Comparison of ENCODE assay signal across 8 mouse cellular contexts in the genomic region with DNA sequence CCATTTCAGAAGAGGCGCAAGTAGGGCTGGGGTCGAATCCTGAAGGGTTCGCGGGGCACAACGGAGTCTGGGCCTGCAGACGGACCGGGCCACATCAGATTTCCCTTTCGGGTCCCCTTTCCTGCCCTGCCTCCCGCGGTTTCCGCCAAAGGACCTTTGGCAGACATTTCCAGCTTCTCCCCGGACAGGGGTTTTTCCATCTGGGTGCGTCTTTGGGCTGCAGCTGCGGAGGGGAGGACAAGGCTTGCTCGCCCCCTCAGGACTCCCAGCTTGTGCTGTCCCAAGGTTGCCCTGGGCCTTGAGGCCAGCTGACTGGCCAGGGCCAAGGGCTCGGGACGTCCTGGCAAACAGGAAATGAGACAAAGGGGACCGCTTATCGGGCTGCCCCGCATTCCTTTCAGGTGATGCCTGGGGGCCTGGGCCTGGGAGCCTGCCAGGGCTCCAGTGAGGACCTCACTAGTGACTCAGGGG. TPM values are rescaled to one million over a fixed set of nuclear protein-coding genes. Genes with fewer than 3 reads are reported as not detected.
A peak's percentile ranks its signal among the peaks of the same experiment; 100 is the strongest.
DNase-seq lines count a peak whose midpoint lies in the region; ATAC-seq lines count a peak whose summit lies in the region.
"Had no signal": no experiment of that assay in that cellular context is flagged by ENCODE, and none has a peak within 500 bp of the region (broad histone marks: within the 10 kb centered on the region; RNA-seq: fewer than 3 reads in every experiment).

No protein-coding gene starts in this region.

- H3K4me1 ChIP-seq in brown adipose tissue, adult 24 weeks (ENCODE audit: control insufficient read depth, insufficient read depth, insufficient read length, low read length) = peaks cover 28% of the 10 kb centered on the region
- peaks cover 20% of the 10 kb centered on the region for H3K4me1 ChIP-seq in forebrain, embryonic 13.5 days
- H3K4me1 ChIP-seq in hindbrain, embryonic 11.5 days (replicated peaks; ENCODE audit: control insufficient read depth, insufficient read depth, low read length) = peaks cover 7% of the 10 kb centered on the region; the same call in 1 of the 2 replicates
- peaks cover 44% of the 10 kb centered on the region for H3K4me1 ChIP-seq in limb, embryonic 13.5 days
- H3K4me1 ChIP-seq in midbrain, embryonic 16.5 days (ENCODE audit: control insufficient read depth, insufficient read depth, low read length) = no peaks in the 10 kb centered on the region

- peak overlapping the region; percentile 35 for H3K4me2 ChIP-seq in forebrain, embryonic 13.5 days
- peak overlapping the region; percentile 2; the same call in 1 of the 2 replicates for H3K4me2 ChIP-seq in hindbrain, embryonic 11.5 days (replicated peaks; ENCODE audit: low read depth, low read length)
- H3K4me2 ChIP-seq in limb, embryonic 13.5 days (replicated peaks) = peak overlapping the region; percentile 55
- H3K4me2 ChIP-seq in midbrain, embryonic 16.5 days (ENCODE audit: low read length) = peak overlapping the region; percentile 21; the same call in 1 of the 2 replicates

- WGBS in forebrain, embryonic 13.5 days = 5% methylated on average over 20 of the region's 20 CpGs
- 3% methylated on average over 20 of the region's 20 CpGs for WGBS in hindbrain, embryonic 11.5 days
- 5% methylated on average over 20 of the region's 20 CpGs for WGBS in limb, embryonic 13.5 days
- WGBS in midbrain, embryonic 16.5 days = 6% methylated on average over 20 of the region's 20 CpGs

- H3K27ac ChIP-seq in brown adipose tissue, adult 24 weeks (replicated peaks; ENCODE audit: low read depth, low read length) = peak overlapping the region; percentile 96
- no peak overlapping the region for H3K27ac ChIP-seq in forebrain, embryonic 13.5 days
- no peak overlapping the region for H3K27ac ChIP-seq in hindbrain, embryonic 11.5 days (ENCODE audit: low read depth, low read length)
- peak overlapping the region; percentile 39; the same call in 1 of the 2 replicates for H3K27ac ChIP-seq in limb, embryonic 13.5 days
- H3K27ac ChIP-seq in midbrain, embryonic 16.5 days (ENCODE audit: low read length) = no peak overlapping the region

- H3K9ac ChIP-seq in forebrain, embryonic 13.5 days = peak overlapping the region; percentile 26; the same call in 1 of the 2 replicates
- H3K9ac ChIP-seq in hindbrain, embryonic 11.5 days (ENCODE audit: low read depth, low read length) = 0 out of 2 replicates have a peak overlapping the region, but pooled peaks have one; percentile 5
- H3K9ac ChIP-seq in limb, embryonic 13.5 days = peak overlapping the region; percentile 37; the same call in 1 of the 2 replicates
- 0 out of 2 replicates have a peak overlapping the region, but pooled peaks have one; percentile 25 for H3K9ac ChIP-seq in midbrain, embryonic 16.5 days (ENCODE audit: low read depth, low read length)

- H3K4me3 ChIP-seq in brown adipose tissue, adult 24 weeks (ENCODE audit: insufficient read depth, low read depth, low read length) = peak overlapping the region; percentile 39
- H3K4me3 ChIP-seq in forebrain, embryonic 13.5 days = 0 out of 2 replicates have a peak overlapping the region, but pooled peaks have one; percentile 4
- H3K4me3 ChIP-seq in hindbrain, embryonic 11.5 days (ENCODE audit: low read depth, low read length) = no peak overlapping the region
- H3K4me3 ChIP-seq in limb, embryonic 13.5 days = peak overlapping the region; percentile 20
- H3K4me3 ChIP-seq in midbrain, embryonic 16.5 days (ENCODE audit: low read depth, low read length) = no peak overlapping the region; the same call in 1 of the 2 replicates

- no peaks in the 10 kb centered on the region for H3K36me3 ChIP-seq in forebrain, embryonic 13.5 days (ENCODE audit: poor library complexity, severe bottlenecking)
- no peaks in the 10 kb centered on the region for H3K36me3 ChIP-seq in hindbrain, embryonic 11.5 days (ENCODE audit: control insufficient read depth, insufficient read depth, low read length)
- H3K36me3 ChIP-seq in limb, embryonic 13.5 days = no peaks in the 10 kb centered on the region
- no peaks in the 10 kb centered on the region for H3K36me3 ChIP-seq in midbrain, embryonic 16.5 days (ENCODE audit: control insufficient read depth, insufficient read depth, low read length)

- peaks cover 59% of the 10 kb centered on the region for H3K27me3 ChIP-seq in forebrain, embryonic 13.5 days
- H3K27me3 ChIP-seq in hindbrain, embryonic 11.5 days (ENCODE audit: control insufficient read depth, insufficient read depth, low read length) = peaks cover 16% of the 10 kb centered on the region
- H3K27me3 ChIP-seq in limb, embryonic 13.5 days = peaks cover 38% of the 10 kb centered on the region
- peaks cover 9% of the 10 kb centered on the region for H3K27me3 ChIP-seq in midbrain, embryonic 16.5 days (ENCODE audit: control insufficient read depth, insufficient read depth, low read depth, low read length)

- no peak for DNase-seq in hindbrain, embryonic 11.5 days (ENCODE audit: low spot score)
- DNase-seq in left cerebral cortex, adult 8-10 months (ENCODE audit: low spot score in 2 of 2) = no peak

- no peak for ATAC-seq in forebrain, embryonic 13.5 days
- no peak for ATAC-seq in hindbrain, embryonic 11.5 days (ENCODE audit: low FRiP score)
- ATAC-seq in limb, embryonic 13.5 days (ENCODE audit: low FRiP score, low read depth) = 0 out of 2 replicates have a peak, but pooled peaks have one; percentile 22
- ATAC-seq in midbrain, embryonic 16.5 days = no peak
- no peak for ATAC-seq in erythroid progenitor cell, adult 5-6 weeks (replicated peaks; ENCODE audit: low FRiP score, poor library complexity, severe bottlenecking)

- H3K9me3 ChIP-seq in forebrain, embryonic 13.5 days (replicated peaks) = no peaks in the 10 kb centered on the region
- H3K9me3 ChIP-seq in hindbrain, embryonic 11.5 days (ENCODE audit: control insufficient read depth, low read length) = no peaks in the 10 kb centered on the region
- no peaks in the 10 kb centered on the region for H3K9me3 ChIP-seq in limb, embryonic 13.5 days
- no peaks in the 10 kb centered on the region for H3K9me3 ChIP-seq in midbrain, embryonic 16.5 days (replicated peaks; ENCODE audit: control insufficient read depth, low read length, poor library complexity, severe bottlenecking)

RNA-seq across cellular contexts. Expression of a gene that starts 11.5 kb away (rescaled TPM):
- polyA plus RNA-seq in brown adipose tissue, adult 24 weeks (2012; ENCODE audit: insufficient read depth, insufficient read length, missing spikeins) = 30.1 and 32.4 TPM in 2 replicates
- polyA plus RNA-seq in forebrain, embryonic 13.5 days (2015; fragmentation: Nextera tagmentation; extraction: Ambion mirVana) = 2.6 and 3.1 TPM in 2 replicates
- polyA plus RNA-seq in hindbrain, embryonic 11.5 days (2014; fragmentation: Nextera tagmentation; extraction: Ambion mirVana) = 8.2 and 10.0 TPM in 2 replicates
- 13.5 and 14.0 TPM in 2 replicates for polyA plus RNA-seq in limb, embryonic 13.5 days (2015; fragmentation: Nextera tagmentation; extraction: Ambion mirVana)
- polyA plus RNA-seq in midbrain, embryonic 16.5 days (2015; fragmentation: Nextera tagmentation; extraction: Ambion mirVana) = 4.3 and 4.6 TPM in 2 replicates
- 10 to 100 TPM in 1 of 4 experiments, 1 to 10 TPM in 3; 7.7 to 10.5 (median 9.0) TPM for total RNA-seq in left cerebral cortex, adult 8-10 months (2022)
- total RNA-seq in erythroid progenitor cell, adult 5-6 weeks (2015; ENCODE audit: low replicate concordance) = 199 and 217 TPM in 2 replicates
- 249 and 265 TPM in 2 replicates for total RNA-seq in erythroid progenitor cell, adult 5-6 weeks (2017; ENCODE audit: low replicate concordance)

RNA-seq across cellular contexts. Expression of a gene that starts 24.3 kb away (rescaled TPM):
- not detected in 2 replicates for polyA plus RNA-seq in brown adipose tissue, adult 24 weeks (2012; ENCODE audit: insufficient read depth, insufficient read length, missing spikeins)
- polyA plus RNA-seq in forebrain, embryonic 13.5 days (2015; fragmentation: Nextera tagmentation; extraction: Ambion mirVana) = 0.13 TPM in 1 of 2 replicates, not detected in the other
- 0.46 and 0.59 TPM in 2 replicates for polyA plus RNA-seq in hindbrain, embryonic 11.5 days (2014; fragmentation: Nextera tagmentation; extraction: Ambion mirVana)
- not detected in 2 replicates for polyA plus RNA-seq in limb, embryonic 13.5 days (2015; fragmentation: Nextera tagmentation; extraction: Ambion mirVana)
- 3.9 and 6.6 TPM in 2 replicates for polyA plus RNA-seq in midbrain, embryonic 16.5 days (2015; fragmentation: Nextera tagmentation; extraction: Ambion mirVana)
- total RNA-seq in left cerebral cortex, adult 8-10 months (2022) = 1 to 10 TPM; 1.4 to 2.0 (median 1.9) TPM
- total RNA-seq in erythroid progenitor cell, adult 5-6 weeks (2015; ENCODE audit: low replicate concordance) = not detected in 2 replicates
- not detected in 2 replicates for total RNA-seq in erythroid progenitor cell, adult 5-6 weeks (2017; ENCODE audit: low replicate concordance)
- total RNA-seq: neutrophil, adult 5-6 weeks had no signal

RNA-seq across cellular contexts. Expression of a gene that starts 58.8 kb away (rescaled TPM):
- not detected in 2 replicates for polyA plus RNA-seq in brown adipose tissue, adult 24 weeks (2012; ENCODE audit: insufficient read depth, insufficient read length, missing spikeins)
- polyA plus RNA-seq in forebrain, embryonic 13.5 days (2015; fragmentation: Nextera tagmentation; extraction: Ambion mirVana) = 0.13 TPM in 1 of 2 replicates, not detected in the other
- polyA plus RNA-seq in hindbrain, embryonic 11.5 days (2014; fragmentation: Nextera tagmentation; extraction: Ambion mirVana) = 0.45 and 1.2 TPM in 2 replicates
- not detected in 2 replicates for polyA plus RNA-seq in limb, embryonic 13.5 days (2015; fragmentation: Nextera tagmentation; extraction: Ambion mirVana)
- 0.24 TPM in 1 of 2 replicates, not detected in the other for polyA plus RNA-seq in midbrain, embryonic 16.5 days (2015; fragmentation: Nextera tagmentation; extraction: Ambion mirVana)
- total RNA-seq in left cerebral cortex, adult 8-10 months (2022) = not detected
- not detected in 2 replicates for total RNA-seq in erythroid progenitor cell, adult 5-6 weeks (2015; ENCODE audit: low replicate concordance)
- not detected in 2 replicates for total RNA-seq in erythroid progenitor cell, adult 5-6 weeks (2017; ENCODE audit: low replicate concordance)
- total RNA-seq: neutrophil, adult 5-6 weeks had no signal

Comparison
In these comparisons a context has a peak if more than half of its experiments do, and no peak if none do; other contexts are left out.
1. H3K27ac ChIP-seq: peak in brown adipose tissue, adult 24 weeks (single experiment) and limb, embryonic 13.5 days (single experiment); none in forebrain, embryonic 13.5 days (single experiment), hindbrain, embryonic 11.5 days (single experiment) and midbrain, embryonic 16.5 days (single experiment).
2. H3K4me3 ChIP-seq: peak in brown adipose tissue, adult 24 weeks (single experiment), forebrain, embryonic 13.5 days (single experiment) and limb, embryonic 13.5 days (single experiment); none in hindbrain, embryonic 11.5 days (single experiment) and midbrain, embryonic 16.5 days (single experiment).
3. H3K4me2 ChIP-seq: peak in every context shown above with its lines; median percentile 55 in limb, embryonic 13.5 days; 35 in forebrain, embryonic 13.5 days; 21 in midbrain, embryonic 16.5 days; 2 in hindbrain, embryonic 11.5 days.
4. Peak in every context shown above with its lines, with median percentiles within 50 percentile points of each other: H3K9ac ChIP-seq.